ENCODE assay signal across 24 mouse cellular contexts in genomic region chr11:89929115-89929988, GRCm38 (mm10).
"Had no signal": no experiment of that assay in that cellular context is flagged by ENCODE, and none has a peak within 500 bp of the region (broad histone marks: within the 10 kb centered on the region; RNA-seq: fewer than 3 reads in every experiment).

No protein-coding gene starts in this region.

- H3K9me3 ChIP-seq: heart, embryonic 12.5 days; hindbrain, embryonic 10.5 days; hindbrain, embryonic 12.5 days; limb, embryonic 13.5 days; limb, embryonic 15.5 days; liver, embryonic 12.5 days had no signal

- H3K27ac ChIP-seq: gastrocnemius, adult 2 months; heart, adult 2 months; hindbrain, embryonic 10.5 days; hindbrain, embryonic 12.5 days; hindbrain, embryonic 14.5 days; limb, embryonic 13.5 days; limb, embryonic 15.5 days; liver, embryonic 12.5 days; liver, embryonic 14.5 days had no signal

- DNase-seq: gastrocnemius, adult 2 months; gastrocnemius, postnatal 10 days; gastrocnemius, postnatal 25 days; heart, adult 2 months; heart, postnatal 10 days; heart, postnatal 4 days; kidney, adult 18-20 months; kidney, adult 8-10 months; kidney, postnatal 10 days; kidney, postnatal 25 days; layer of hippocampus, adult 9-11 months; layer of hippocampus, postnatal 36 days; left cerebral cortex, postnatal 4 days had no signal

- ATAC-seq: hindbrain, embryonic 16.5 days; inflammation-experienced regulatory T-cells, adult 6 months; intestine, embryonic 16.5 days; liver, embryonic 12.5 days had no signal

- H3K36me3 ChIP-seq: heart, embryonic 12.5 days; hindbrain, embryonic 10.5 days; hindbrain, embryonic 12.5 days; limb, embryonic 13.5 days; limb, embryonic 15.5 days; liver, embryonic 12.5 days had no signal

- H3K4me2 ChIP-seq: heart, embryonic 12.5 days; hindbrain, embryonic 12.5 days; hindbrain, embryonic 14.5 days; limb, embryonic 13.5 days; limb, embryonic 15.5 days; liver, embryonic 12.5 days had no signal

- H3K27me3 ChIP-seq: hindbrain, embryonic 12.5 days; limb, embryonic 13.5 days; limb, embryonic 15.5 days; liver, embryonic 12.5 days had no signal

- H3K4me3 ChIP-seq: gastrocnemius, adult 2 months; heart, adult 2 months; heart, embryonic 12.5 days; hindbrain, embryonic 10.5 days; hindbrain, embryonic 12.5 days; limb, embryonic 13.5 days; limb, embryonic 15.5 days; liver, embryonic 12.5 days had no signal

- H3K9ac ChIP-seq: heart, embryonic 12.5 days; hindbrain, embryonic 12.5 days; hindbrain, embryonic 14.5 days; limb, embryonic 13.5 days; limb, embryonic 15.5 days; liver, embryonic 12.5 days; liver, embryonic 14.5 days had no signal

- H3K4me1 ChIP-seq: heart, embryonic 12.5 days; hindbrain, embryonic 12.5 days; limb, embryonic 13.5 days; limb, embryonic 15.5 days; liver, embryonic 12.5 days had no signal
